Mouse (Mus musculus) heart, embryonic 11.5 days (tissue): ENCODE data around the gene F13a1. TPM values are rescaled to one million over a fixed set of nuclear protein-coding genes. Genes with fewer than 3 reads are reported as not detected.

Experiments
- ATAC-seq: fragments of 200-750 bp; cut with Nextera tagmentation; replicated peaks from 2 replicates; pipeline ENCODE4 v1.8.0; 2017; ENCODE audit warnings: moderate library complexity; ENCODE audit not compliant: insufficient number of reproducible peaks, low FRiP score, low TSS enrichment
- H3K27ac ChIP-seq: fragments of 300-500 bp; sonication (generic); 2 replicates; pipeline ENCODE4 v1.5.1; 2014; ENCODE audit warnings: mild to moderate bottlenecking, low read depth, low read length
- H3K27me3 ChIP-seq: fragments of 300-500 bp; sonication (generic); 2 replicates; pipeline ENCODE4 v1.6.1; 2014; ENCODE audit warnings: mild to moderate bottlenecking, low read length, mixed read lengths; ENCODE audit not compliant: control insufficient read depth, insufficient read depth
- H3K36me3 ChIP-seq: fragments of 300-500 bp; sonication (generic); 2 replicates; pipeline ENCODE4 v1.6.1; 2014; ENCODE audit warnings: mild to moderate bottlenecking, low read length, moderate library complexity, mixed read lengths; ENCODE audit not compliant: control insufficient read depth, insufficient read depth
- H3K4me1 ChIP-seq: fragments of 300-500 bp; sonication (generic); 2 replicates; pipeline ENCODE4 v1.6.1; 2014; ENCODE audit warnings: low read length; ENCODE audit not compliant: control insufficient read depth, insufficient read depth
- H3K4me2 ChIP-seq: fragments of 300-500 bp; sonication (generic); 2 replicates; pipeline ENCODE4 v1.6.1; 2014; ENCODE audit warnings: mild to moderate bottlenecking, moderate library complexity
- H3K4me3 ChIP-seq: fragments of 300-500 bp; sonication (generic); 2 replicates; pipeline ENCODE4 v1.5.1; 2014; ENCODE audit warnings: low read depth, low read length
- H3K9ac ChIP-seq: fragments of 300-500 bp; sonication (generic); 2 replicates; pipeline ENCODE4 v1.6.1; 2014; ENCODE audit warnings: mild to moderate bottlenecking, low read depth, low read length, moderate library complexity
- H3K9me3 ChIP-seq: fragments of 300-500 bp; sonication (generic); replicated peaks from 2 replicates; pipeline ENCODE4 v1.6.1; 2016; ENCODE audit warnings: low read length; ENCODE audit not compliant: control insufficient read depth
- WGBS: fragments of 180-500 bp; shearing (Covaris S2); extraction: QIAGEN DNeasy Blood & Tissue Kit; methylation state at CpG from one replicate; pipeline ENCODE4 v1.1.7; 2014; ENCODE audit not compliant: insufficient replicate concordance; 5-methylcytosine and 5-hydroxymethylcytosine counted together
- polyA plus RNA-seq: library from polyadenylated mRNA; unstranded; fragments of >200 nt; fragmentation: Nextera tagmentation; extraction: Ambion mirVana; gene quantifications from 2 replicates; pipeline ENCODE4 v1.2.1, GENCODE M21; 2014

Gene F13a1
- polyA plus RNA-seq, 1 experiment from 2014 or later: 2.1 TPM

DNA sequence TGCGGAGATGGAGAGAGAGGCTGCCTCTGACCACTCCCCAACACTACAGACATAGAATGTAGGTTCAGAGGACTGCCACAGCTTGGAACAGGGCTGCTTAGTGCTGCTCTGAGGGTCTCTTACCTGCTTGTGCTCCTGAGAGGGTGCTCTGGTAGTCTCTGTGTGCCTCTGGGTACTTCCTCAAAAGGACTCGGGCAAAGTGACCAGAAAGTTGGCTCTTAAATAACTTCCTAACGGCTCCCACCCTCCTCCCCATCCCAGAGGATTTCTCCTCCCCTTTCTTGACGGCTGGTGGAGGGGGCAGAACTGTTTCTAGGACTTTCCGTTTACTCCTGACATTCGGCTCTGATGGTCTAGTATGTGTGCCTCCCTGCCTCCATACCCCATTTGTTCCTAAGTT is 1.0 kb downstream of the F13a1 start:
- no peaks in the 10 kb centered on the region for H3K36me3 ChIP-seq
- H3K4me3 ChIP-seq: no peak overlapping the region
- 55% methylated on average over 6 of the region's 6 CpGs for WGBS
- no peak overlapping the region for H3K4me2 ChIP-seq
- no peaks in the 10 kb centered on the region for H3K27me3 ChIP-seq
- no peak for ATAC-seq
- H3K27ac ChIP-seq: no peak overlapping the region
- H3K9me3 ChIP-seq: no peaks in the 10 kb centered on the region
- no peak overlapping the region for H3K9ac ChIP-seq
- no peaks in the 10 kb centered on the region for H3K4me1 ChIP-seq

- Histone ChIP-seq H3K4me3 (no peak overlapping the region), H3K9ac (no peak overlapping the region), H3K4me2 (no peak overlapping the region), H3K9me3 (no peaks in the 10 kb centered on the region), H3K4me1 (no peaks in the 10 kb centered on the region), H3K27me3 (no peaks in the 10 kb centered on the region), H3K27ac (no peak overlapping the region), H3K36me3 (no peaks in the 10 kb centered on the region)
- ATAC-seq: no peak
- 72% methylated on average over 3 of the region's 3 CpGs for WGBS
Observed at GRCm38 (mm10) chr13:37045005-37045404, 5.0 kb downstream of the F13a1 start.

DNA sequence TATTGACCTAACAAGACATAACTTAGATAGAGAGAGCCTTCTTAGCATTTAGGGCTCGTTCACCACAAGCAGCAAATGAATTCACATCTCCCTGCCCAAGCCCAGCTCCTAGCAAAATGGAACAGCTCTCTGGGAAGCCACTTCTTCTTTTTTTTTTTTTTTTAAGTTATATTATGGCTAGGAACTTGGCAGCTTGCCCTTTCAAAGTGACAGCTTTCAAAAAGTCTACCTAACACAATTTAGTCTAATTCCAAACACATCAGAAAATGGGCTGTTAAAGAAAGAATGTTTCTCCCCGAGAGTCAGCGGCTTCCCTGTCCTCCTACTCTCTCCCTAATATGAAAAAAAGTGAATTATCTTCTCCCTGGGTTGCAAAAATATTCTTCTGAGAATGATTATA is 15.3 kb downstream of the F13a1 start:
- Histone ChIP-seq H3K4me2 (no peak overlapping the region), H3K36me3 (no peaks in the 10 kb centered on the region), H3K27ac (no peak overlapping the region), H3K9me3 (no peaks in the 10 kb centered on the region), H3K4me1 (no peaks in the 10 kb centered on the region), H3K4me3 (no peak overlapping the region), H3K9ac (no peak overlapping the region), H3K27me3 (no peaks in the 10 kb centered on the region)
- ATAC-seq: no peak
- 72% methylated on average over 3 of the region's 3 CpGs for WGBS

DNA sequence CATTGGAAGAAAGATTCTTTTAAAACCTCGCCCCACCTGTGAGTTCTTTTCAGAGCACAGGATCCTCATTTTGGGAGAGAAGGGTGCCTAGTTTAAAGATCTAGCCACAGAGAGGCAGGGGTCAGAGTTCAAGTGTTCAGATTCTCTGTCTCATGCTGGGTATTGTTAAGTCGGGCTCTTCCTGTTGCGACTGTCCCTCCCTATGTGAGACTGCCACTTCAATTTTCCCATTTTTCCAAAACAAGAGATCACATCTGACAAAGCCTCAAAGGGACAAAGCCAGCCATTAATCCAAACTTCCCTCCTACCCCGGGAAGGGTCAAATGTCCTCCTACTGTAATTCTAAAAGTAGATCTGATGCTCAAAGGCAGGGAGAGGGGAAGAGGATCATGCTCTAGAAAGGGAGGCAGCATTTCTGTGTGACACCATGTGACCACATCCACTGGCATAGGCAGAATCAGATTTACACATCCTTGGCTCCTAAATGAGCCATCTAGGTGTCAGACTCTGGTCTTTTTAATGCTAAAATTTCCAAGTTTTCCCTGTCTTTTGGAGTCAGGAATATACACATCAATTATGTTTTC is 24.0 kb downstream of the F13a1 start:
- Histone ChIP-seq H3K9ac (no peak overlapping the region), H3K4me3 (no peak overlapping the region), H3K27ac (no peak overlapping the region), H3K27me3 (no peaks in the 10 kb centered on the region), H3K4me2 (no peak overlapping the region), H3K4me1 (no peaks in the 10 kb centered on the region), H3K36me3 (no peaks in the 10 kb centered on the region), H3K9me3 (0 out of 2 replicates have a peak, but pooled peaks cover 4% of the 10 kb centered on the region)
- WGBS: 52% methylated on average over 4 of the region's 4 CpGs
- no peak for ATAC-seq

GRCm38 (mm10) chr13:37021575-37021974 is 28.5 kb downstream of the F13a1 start:
- H3K36me3 ChIP-seq: no peaks in the 10 kb centered on the region
- no peaks in the 10 kb centered on the region for H3K9me3 ChIP-seq
- H3K27me3 ChIP-seq: no peaks in the 10 kb centered on the region
- 78% methylated on average over 2 of the region's 2 CpGs for WGBS
- ATAC-seq: no peak
- H3K4me2 ChIP-seq: no peak overlapping the region
- H3K27ac ChIP-seq: no peak overlapping the region
- H3K9ac ChIP-seq: no peak overlapping the region
- H3K4me3 ChIP-seq: no peak overlapping the region
- H3K4me1 ChIP-seq: no peaks in the 10 kb centered on the region

- H3K4me1 ChIP-seq: 0 out of 2 replicates have a peak, but pooled peaks cover 3% of the 10 kb centered on the region
- H3K27me3 ChIP-seq: no peaks in the 10 kb centered on the region
- no peak overlapping the region for H3K9ac ChIP-seq
- H3K36me3 ChIP-seq: no peaks in the 10 kb centered on the region
- no peak for ATAC-seq
- H3K4me3 ChIP-seq: no peak overlapping the region
- 73% methylated on average over 5 of the region's 5 CpGs for WGBS
- H3K27ac ChIP-seq: no peak overlapping the region
- no peak overlapping the region for H3K4me2 ChIP-seq
- no peaks in the 10 kb centered on the region for H3K9me3 ChIP-seq
Observed at GRCm38 (mm10) chr13:37010771-37011170, 39.3 kb downstream of the F13a1 start.

DNA sequence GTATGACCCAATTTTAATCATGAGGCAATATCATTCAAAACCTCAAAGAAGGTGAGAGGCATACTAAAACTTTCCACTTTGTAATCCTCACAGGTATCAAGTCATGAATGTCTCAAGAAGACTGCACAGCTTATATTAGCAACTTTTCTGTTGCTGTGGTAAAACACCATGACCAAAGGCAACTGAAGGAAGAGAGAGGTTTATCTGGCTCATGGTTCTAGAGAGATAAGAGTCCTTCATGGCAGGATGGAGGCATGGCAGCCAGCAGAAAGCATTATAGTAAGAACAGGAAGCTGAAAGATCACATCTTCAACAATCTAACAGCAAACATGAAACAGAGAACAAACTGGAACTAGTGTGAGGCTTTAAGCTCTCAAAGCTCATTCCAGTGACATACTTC is 43.8 kb downstream of the F13a1 start:
- no peaks in the 10 kb centered on the region for H3K27me3 ChIP-seq
- no peaks in the 10 kb centered on the region for H3K4me1 ChIP-seq
- H3K36me3 ChIP-seq: no peaks in the 10 kb centered on the region
- no peak for ATAC-seq
- no peaks in the 10 kb centered on the region for H3K9me3 ChIP-seq
- H3K4me2 ChIP-seq: no peak overlapping the region
- no peak overlapping the region for H3K27ac ChIP-seq
- no peak overlapping the region for H3K4me3 ChIP-seq
- H3K9ac ChIP-seq: no peak overlapping the region

GRCm38 (mm10) chr13:36999210-36999705 is 50.8 kb downstream of the F13a1 start:
- Histone ChIP-seq H3K4me1 (no peaks in the 10 kb centered on the region), H3K36me3 (no peaks in the 10 kb centered on the region), H3K27ac (no peak overlapping the region), H3K4me2 (no peak overlapping the region), H3K27me3 (no peaks in the 10 kb centered on the region), H3K4me3 (no peak overlapping the region), H3K9me3 (no peaks in the 10 kb centered on the region), H3K9ac (no peak overlapping the region)
- 67% methylated on average over 6 of the region's 6 CpGs for WGBS
- ATAC-seq: no peak

- H3K36me3 ChIP-seq: no peaks in the 10 kb centered on the region
- WGBS: 82% methylated on average over 5 of the region's 5 CpGs
Observed at GRCm38 (mm10) chr13:36993593-36993992, 56.5 kb downstream of the F13a1 start.

More at GRCm38 (mm10) chr13:36993593-36993992, 56.5 kb downstream of the F13a1 start:
- Histone ChIP-seq H3K4me3 (no peak overlapping the region), H3K4me1 (no peaks in the 10 kb centered on the region), H3K4me2 (no peak overlapping the region), H3K9ac (no peak overlapping the region), H3K27ac (no peak overlapping the region), H3K27me3 (no peaks in the 10 kb centered on the region), H3K9me3 (no peaks in the 10 kb centered on the region)
- ATAC-seq: no peak
